Mouse (Mus musculus) kidney, adult 8-10 months (tissue): ENCODE measurements at regions not wholly inside any gene's neighbourhood (a gene's known extent, or its start where the extent isn't known, plus 50 kb on each side); places are given as distances from the start of the nearest gene placed in this dataset.

Experiments
- DNase-seq, 2 experiments: peaks; one replicate each; pipeline ENCODE4 v3.0.0; 2022

- no peak for DNase-seq
These were observed 60.9 kb upstream of the Foxa2 start for GRCm38 (mm10) chr2:148107607-148108115.

GRCm38 (mm10) chr2:148110149-148110548 lies 63.4 kb upstream of the Foxa2 start:
- DNase-seq = no peak

- DNase-seq = no peak
These were observed 65.1 kb upstream of the Foxa2 start for GRCm38 (mm10) chr2:148111889-148112288.

- no peak for DNase-seq
These were observed 66.4 kb upstream of the Foxa2 start for GRCm38 (mm10) chr2:148113184-148113583.

- DNase-seq = no peak
These were observed 67.8 kb upstream of the Foxa2 start for GRCm38 (mm10) chr2:148114600-148114999.

DNA sequence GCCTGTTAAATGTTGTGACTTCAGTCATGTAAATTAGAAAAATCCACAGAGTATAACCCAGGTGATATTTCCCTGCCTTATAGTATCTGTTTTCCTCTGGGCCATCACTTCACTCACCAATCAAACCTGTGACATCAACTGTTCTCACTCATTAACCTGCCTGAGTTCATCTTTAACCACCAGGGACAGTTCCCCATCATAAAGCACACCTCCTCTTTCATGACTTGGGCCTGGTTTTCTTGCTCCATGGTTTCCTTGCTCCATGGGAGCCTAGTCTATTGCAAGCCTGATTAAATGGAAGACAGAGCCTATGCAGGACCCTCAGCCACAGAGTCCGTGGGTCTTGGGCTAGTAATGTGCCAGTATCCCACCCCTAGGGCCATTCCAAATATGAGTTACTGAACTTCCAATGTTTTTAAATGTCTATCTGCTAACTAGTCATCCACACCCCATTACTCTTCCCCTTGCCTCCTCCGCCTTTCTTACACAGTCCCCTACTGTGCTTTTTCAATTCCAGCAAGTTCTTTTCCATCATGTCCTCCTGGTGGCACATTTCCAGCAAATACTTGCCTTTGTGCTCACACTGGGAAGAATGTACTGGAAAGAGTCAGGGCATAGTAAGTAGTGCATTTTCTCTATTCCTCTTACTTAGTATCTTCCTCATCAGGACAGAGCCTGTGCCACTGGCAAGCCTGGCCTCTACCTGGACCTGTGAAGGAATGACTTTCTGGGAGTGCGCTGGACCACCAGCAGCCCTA lies 69.4 kb upstream of the Foxa2 start:
- DNase-seq = no peak

GRCm38 (mm10) chr2:148117420-148117819 lies 70.7 kb upstream of the Foxa2 start:
- DNase-seq = no peak

DNA sequence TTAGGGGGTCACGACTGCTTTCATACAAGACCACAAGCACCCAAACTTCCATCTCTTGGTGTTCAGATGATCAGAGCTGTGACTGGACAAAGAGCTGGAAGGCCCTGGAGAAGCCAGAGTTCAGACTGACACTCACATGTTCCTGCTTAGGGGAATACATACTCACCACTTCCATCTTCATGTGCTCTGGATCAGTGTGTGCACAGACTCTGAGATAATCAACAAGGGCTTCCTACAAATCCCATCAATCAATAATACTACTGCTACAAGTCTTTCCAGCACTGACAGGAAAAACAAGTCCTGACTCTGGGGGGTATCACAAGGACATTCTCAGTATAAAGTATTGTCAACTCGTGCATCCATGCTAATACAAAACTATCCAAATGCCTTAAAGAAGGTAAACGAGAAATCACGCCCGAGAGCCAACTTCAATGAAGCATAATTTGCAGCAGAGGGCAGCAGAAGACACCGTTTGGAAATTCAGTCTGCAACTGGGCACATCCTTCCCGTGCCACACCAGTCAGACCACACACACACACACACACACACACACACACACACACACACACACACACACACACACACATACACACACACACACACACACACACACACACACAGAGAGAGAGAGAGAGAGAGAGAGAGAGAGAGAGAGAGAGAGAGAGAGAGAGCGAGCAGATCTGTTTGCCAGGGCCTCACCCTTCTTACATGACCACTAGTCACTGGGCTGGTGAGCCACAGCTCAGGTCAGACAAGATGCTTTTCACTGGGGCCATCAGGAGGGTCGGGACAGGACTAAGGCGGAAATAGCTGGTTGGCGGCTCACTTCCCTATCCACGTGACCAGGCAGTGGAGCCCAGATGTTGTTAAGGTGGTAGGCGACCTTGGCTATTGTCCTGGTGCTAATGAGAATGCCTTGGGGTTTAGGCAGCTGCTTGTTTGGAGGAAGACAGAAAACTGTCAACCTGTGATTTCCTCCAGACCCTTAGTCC lies 75.4 kb upstream of the Foxa2 start:
- DNase-seq = peak; percentile 19 to 46

GRCm38 (mm10) chr2:148123780-148124179 lies 77.0 kb upstream of the Foxa2 start:
- no peak for DNase-seq

- DNase-seq = peak; percentile 6 to 55
These were observed 87.0 kb upstream of the Foxa2 start for GRCm38 (mm10) chr2:148133811-148134210.

- DNase-seq = peak; percentile 12 to 37
These were observed 95.2 kb upstream of the Foxa2 start for GRCm38 (mm10) chr2:148141936-148142335.

DNA sequence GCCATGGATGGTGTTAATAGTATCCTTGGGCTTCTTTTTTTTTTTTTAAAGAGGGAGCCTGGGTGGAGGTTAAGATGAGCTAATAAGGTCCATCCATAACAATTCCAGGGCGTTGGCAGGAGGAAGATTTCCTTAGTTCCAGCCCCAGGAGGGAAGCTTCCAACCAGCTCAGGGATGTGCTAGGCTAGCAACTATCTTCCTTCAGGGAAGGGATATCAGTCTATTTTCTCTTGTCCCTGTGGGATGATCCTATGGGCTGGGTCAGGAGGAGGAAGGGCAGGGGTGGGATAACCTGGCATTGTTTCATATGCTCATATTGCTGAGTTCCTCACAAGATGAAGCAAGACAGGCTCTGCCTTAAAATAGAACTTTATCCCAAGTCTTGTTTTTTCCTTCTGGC lies 98.0 kb upstream of the Foxa2 start:
- no peak for DNase-seq

DNA sequence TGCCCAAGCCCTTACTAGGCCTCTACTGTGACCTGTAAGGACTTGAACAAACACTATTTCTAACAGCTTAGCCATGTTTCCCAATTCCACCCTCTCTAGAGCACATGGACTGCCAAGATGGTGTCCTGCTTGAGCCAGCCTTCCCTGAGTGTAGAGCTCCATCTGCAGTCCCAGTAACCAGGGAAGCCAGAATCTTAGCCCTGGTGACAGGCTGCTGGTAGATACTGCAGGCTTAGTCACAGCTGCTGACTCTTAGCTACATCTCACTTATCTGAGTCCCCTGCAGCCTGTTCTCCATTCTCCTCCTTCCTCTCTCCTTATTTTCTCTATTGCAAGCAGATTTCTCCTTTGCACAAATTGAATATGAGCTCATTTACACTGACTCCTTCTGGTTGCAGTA lies 101.5 kb upstream of the Foxa2 start:
- no peak for DNase-seq

- peak; percentile 34 to 60 for DNase-seq
These were observed 102.7 kb upstream of the Foxa2 start for GRCm38 (mm10) chr2:148149426-148149825.

GRCm38 (mm10) chr2:148153513-148154271 lies 106.9 kb upstream of the Foxa2 start:
- no peak for DNase-seq

- no peak for DNase-seq
These were observed 109.4 kb upstream of the Foxa2 start for GRCm38 (mm10) chr2:148156122-148156521.

DNA sequence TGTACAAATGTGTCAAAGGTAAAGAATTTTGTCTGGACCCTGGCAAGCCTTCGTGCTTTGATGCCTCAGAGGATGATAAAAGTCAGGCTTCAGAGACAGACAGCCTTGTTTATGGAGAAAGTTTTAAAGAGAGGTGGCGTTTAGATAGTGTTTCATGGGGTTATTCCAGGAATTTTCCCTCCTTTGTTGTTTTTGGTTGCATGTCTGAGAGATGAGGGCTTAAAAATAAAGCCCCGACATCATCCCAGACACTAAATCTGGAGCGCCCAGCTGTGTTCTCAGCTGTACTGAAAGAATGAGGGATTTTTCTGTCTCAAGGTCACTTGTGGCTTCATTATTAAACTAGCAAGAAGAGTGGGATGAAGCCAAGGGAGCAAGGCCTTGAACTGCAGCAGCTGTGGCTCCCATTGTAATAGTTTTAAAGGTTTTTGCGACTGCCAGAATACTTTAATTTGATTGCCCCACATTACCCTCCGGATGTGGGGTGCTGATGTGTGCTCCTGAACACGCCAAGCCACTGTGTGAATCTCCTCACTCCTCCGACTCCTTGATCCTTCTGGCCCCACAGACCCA lies 112.3 kb upstream of the Foxa2 start:
- DNase-seq = peak in 1 of 2 experiments; percentile 27

DNA sequence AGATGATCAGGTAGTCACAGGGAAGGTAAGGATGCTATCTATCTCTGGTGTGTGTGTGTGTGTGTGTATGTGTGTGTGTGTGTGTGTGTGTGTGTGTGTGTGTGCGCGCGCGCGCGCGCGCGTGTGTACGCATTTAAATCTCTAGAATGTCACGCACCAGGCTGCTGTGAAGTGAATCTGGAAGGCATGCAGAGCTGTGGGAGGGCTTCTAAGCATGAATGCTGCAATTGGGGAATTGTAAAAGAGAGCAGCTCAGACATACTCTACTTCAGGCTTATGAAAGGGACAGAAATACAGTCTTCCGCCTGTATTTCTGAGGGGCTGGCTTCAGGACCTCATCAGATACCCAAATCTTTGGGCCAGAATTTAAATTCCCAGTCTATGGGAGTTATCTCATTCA lies 114.2 kb upstream of the Foxa2 start:
- DNase-seq = no peak

DNA sequence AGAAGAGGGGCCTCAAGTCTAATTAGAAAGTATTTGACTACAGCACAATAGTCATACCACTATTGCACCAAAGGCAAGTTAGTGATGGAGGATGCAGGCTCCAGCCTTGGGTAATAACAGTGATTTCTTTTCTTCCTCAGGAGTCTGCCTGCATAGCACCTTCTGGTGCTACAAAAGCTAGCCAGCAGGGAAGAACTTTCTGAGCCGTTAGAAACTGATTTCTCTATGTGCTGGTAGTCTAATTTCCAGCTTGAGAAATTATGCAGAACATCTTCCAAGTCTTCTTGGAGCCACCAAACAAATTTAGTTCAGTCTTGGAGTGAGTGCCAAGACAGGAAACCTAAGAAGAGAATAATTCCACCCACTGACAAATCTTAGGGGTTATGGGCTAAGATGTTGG lies 115.2 kb upstream of the Foxa2 start:
- DNase-seq = no peak

GRCm38 (mm10) chr2:148162562-148162961 lies 115.8 kb upstream of the Foxa2 start:
- no peak for DNase-seq

DNA sequence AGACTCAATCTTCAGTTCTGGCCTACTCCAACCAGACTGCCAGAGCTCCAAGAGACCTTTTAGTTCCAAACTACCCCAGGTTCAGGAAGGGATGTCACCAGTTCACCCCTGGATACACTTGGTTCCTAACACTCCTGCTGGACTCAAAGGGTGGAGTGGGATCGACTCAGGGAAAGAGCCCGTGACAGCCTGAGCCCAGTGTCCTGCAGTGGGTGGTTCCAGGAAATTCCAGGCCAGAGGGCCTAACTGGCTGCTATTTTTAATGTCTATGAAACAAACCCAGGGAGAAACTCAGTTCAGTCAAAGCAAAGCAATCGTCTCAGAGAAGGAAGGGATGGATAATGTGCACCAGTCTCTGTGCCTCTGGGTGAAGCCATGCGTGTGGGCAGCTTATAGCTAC lies 124.3 kb upstream of the Foxa2 start:
- peak; percentile 39 to 65 for DNase-seq

DNA sequence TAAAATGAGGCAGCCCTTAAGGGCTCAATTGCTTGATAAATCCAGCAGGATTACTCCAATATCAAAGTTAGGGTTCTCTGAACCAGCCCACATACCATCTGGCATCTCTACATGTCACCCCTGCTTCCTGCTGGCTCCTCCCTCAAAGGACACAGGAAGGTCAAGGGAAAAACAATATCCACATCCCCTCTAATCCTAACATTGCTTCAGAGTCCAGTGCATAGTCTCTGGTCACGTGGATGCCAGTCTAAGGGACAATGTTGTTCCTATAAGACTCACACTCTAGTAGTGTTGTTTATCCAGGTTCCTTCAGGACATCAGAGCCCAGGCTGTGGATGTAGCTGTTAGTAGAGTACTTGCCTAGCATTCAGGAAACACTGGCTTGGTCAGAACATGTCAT lies 124.9 kb upstream of the Foxa2 start:
- DNase-seq = peak; percentile 19 to 50
